Comparison of ENCODE assay signal across 10 mouse cellular contexts in genomic region chr14:74788766-74789165, GRCm38 (mm10). TPM values are rescaled to one million over a fixed set of nuclear protein-coding genes. Genes with fewer than 3 reads are reported as not detected.
DNase-seq lines count a peak whose midpoint lies in the region; ATAC-seq lines count a peak whose summit lies in the region.
"Had no signal": no experiment of that assay in that cellular context is flagged by ENCODE, and none has a peak within 500 bp of the region (broad histone marks: within the 10 kb centered on the region; RNA-seq: fewer than 3 reads in every experiment).

No protein-coding gene starts in this region.

- H3K36me3 ChIP-seq in kidney, embryonic 15.5 days = peaks cover 39% of the 10 kb centered on the region

- no peaks in the 10 kb centered on the region for H3K27me3 ChIP-seq in kidney, embryonic 15.5 days
- H3K27me3 ChIP-seq: lung, embryonic 15.5 days had no signal

- WGBS in kidney, embryonic 15.5 days = 76% methylated on average over 8 of the region's 8 CpGs

- peaks cover 12% of the 10 kb centered on the region for H3K4me1 ChIP-seq in kidney, embryonic 15.5 days
- H3K4me1 ChIP-seq: lung, embryonic 15.5 days had no signal

- H3K9ac ChIP-seq in kidney, embryonic 15.5 days = no peak overlapping the region
- H3K9ac ChIP-seq: lung, embryonic 15.5 days had no signal

- ATAC-seq in kidney, embryonic 15.5 days (replicated peaks; ENCODE audit: low FRiP score) = no peak
- no peak for ATAC-seq in erythroblast, adult 5-6 weeks (replicated peaks; ENCODE audit: low FRiP score, poor library complexity, severe bottlenecking)

- peak; percentile 17 to 18 for DNase-seq in cerebellum, postnatal 36 days
- no peak for DNase-seq in cerebellum, adult 11-12 months
- peak; percentile 55 for DNase-seq in kidney, postnatal 10 days
- DNase-seq in 416B (ENCODE audit: low read depth) = peak; percentile 33
- peak; percentile 18 to 22 for DNase-seq in heart, postnatal 36 days
- no peak for DNase-seq in yolk sac, embryonic 10.5 days (ENCODE audit: low spot score)
- DNase-seq: adrenal gland, adult 2 months had no signal

- H3K4me3 ChIP-seq in kidney, embryonic 15.5 days (replicated peaks) = no peak overlapping the region
- H3K4me3 ChIP-seq: lung, embryonic 15.5 days had no signal

- intact Hi-C loops in heart, postnatal 36 days (cut with DNase I) = loop anchor here (1.0 kb wide), 2 partner anchors 161 to 202 kb away; no protein-coding TSS in a partner anchor

- no peak overlapping the region for H3K4me2 ChIP-seq in kidney, embryonic 15.5 days
- H3K4me2 ChIP-seq: lung, embryonic 15.5 days had no signal

- no peak overlapping the region for H3K27ac ChIP-seq in kidney, embryonic 15.5 days
- H3K27ac ChIP-seq: lung, embryonic 15.5 days had no signal

- no peaks in the 10 kb centered on the region for H3K9me3 ChIP-seq in kidney, embryonic 15.5 days (replicated peaks)
- H3K9me3 ChIP-seq: lung, embryonic 15.5 days had no signal

RNA-seq across cellular contexts. Expression of gene Esd, which starts 56.7 kb away (rescaled TPM):
- 424 and 425 TPM in 2 replicates for polyA plus RNA-seq in kidney, embryonic 15.5 days (2015; fragmentation: Nextera tagmentation; extraction: Ambion mirVana)
- 100 to 1,000 TPM; 130 to 132 TPM for total RNA-seq in heart, postnatal 36 days (2021)
- 56.4 and 74.9 TPM in 2 replicates for total RNA-seq in erythroblast, adult 5-6 weeks (2015; ENCODE audit: low replicate concordance)
- 50.2 and 57.3 TPM in 2 replicates for total RNA-seq in erythroblast, adult 5-6 weeks (2017; ENCODE audit: low replicate concordance)

Comparison
In these comparisons a context has a peak if more than half of its experiments do, and no peak if none do; other contexts are left out.
1. DNase-seq: peak in cerebellum, postnatal 36 days (2 of 2), kidney, postnatal 10 days (single experiment), 416B (single experiment) and heart, postnatal 36 days (2 of 2); none in cerebellum, adult 11-12 months (single experiment) and yolk sac, embryonic 10.5 days (single experiment).